Comparison of ENCODE assay signal across 29 mouse cellular contexts in the genomic region with DNA sequence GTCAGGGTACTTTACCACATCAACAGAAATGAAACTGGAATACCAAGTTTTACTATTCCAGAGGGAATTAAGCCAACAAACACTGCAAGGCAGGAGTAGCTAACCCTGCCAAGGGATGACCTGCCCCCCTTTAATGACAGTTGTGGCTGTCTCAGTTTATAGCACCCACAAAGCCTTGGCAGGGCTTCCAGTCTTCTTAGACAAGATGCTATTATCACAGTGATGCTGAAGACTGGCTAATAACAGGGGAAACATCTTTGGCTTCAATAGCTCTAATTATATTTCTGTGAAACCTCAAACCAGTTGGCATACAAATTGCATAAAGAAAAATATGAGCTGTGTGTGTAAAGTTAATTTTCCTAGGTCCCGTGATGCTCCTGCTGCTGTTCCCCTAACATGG. TPM values are rescaled to one million over a fixed set of nuclear protein-coding genes. Genes with fewer than 3 reads are reported as not detected.
DNase-seq lines count a peak whose midpoint lies in the region; ATAC-seq and TF ChIP-seq lines count a peak whose summit lies in the region.
"Had no signal": no experiment of that assay in that cellular context is flagged by ENCODE, and none has a peak within 500 bp of the region (broad histone marks: within the 10 kb centered on the region; RNA-seq: fewer than 3 reads in every experiment).

No protein-coding gene starts in this region.

- CTCF ChIA-PET in Patski (lab: Charles Lee): interaction anchor here (1.2 to 3.2 kb wide), 6 partner anchors 11 to 39 kb away, joined by 3 to 20 read pairs (median 3); no protein-coding TSS in a partner anchor

- no peaks in the 10 kb centered on the region for H3K27me3 ChIP-seq in forebrain, embryonic 16.5 days (replicated peaks; ENCODE audit: control insufficient read depth, insufficient read depth, low read length)
- H3K27me3 ChIP-seq in forebrain, embryonic 13.5 days: no peaks in the 10 kb centered on the region
- H3K27me3 ChIP-seq in Patski: no peaks in the 10 kb centered on the region
- H3K27me3 ChIP-seq: midbrain, embryonic 15.5 days had no signal

- H3K4me1 ChIP-seq in forebrain, embryonic 16.5 days (replicated peaks; ENCODE audit: control insufficient read depth, insufficient read depth, low read length): peaks cover 12% of the 10 kb centered on the region; the same call in 1 of the 2 replicates
- H3K4me1 ChIP-seq in forebrain, embryonic 13.5 days: 0 out of 2 replicates have a peak, but pooled peaks cover 13% of the 10 kb centered on the region
- 0 out of 2 replicates have a peak, but pooled peaks cover 4% of the 10 kb centered on the region for H3K4me1 ChIP-seq in olfactory bulb, adult 2 months (ENCODE audit: control insufficient read depth, insufficient read depth, low read length)

- no peak overlapping the region for H3K4me3 ChIP-seq in forebrain, embryonic 16.5 days (replicated peaks; ENCODE audit: low read length)
- no peak overlapping the region for H3K4me3 ChIP-seq in forebrain, embryonic 13.5 days
- H3K4me3 ChIP-seq in olfactory bulb, adult 2 months (ENCODE audit: insufficient read depth, low read depth, low read length): no peak overlapping the region
- H3K4me3 ChIP-seq: midbrain, embryonic 10.5 days; midbrain, embryonic 15.5 days had no signal

- no peak overlapping the region; the same call in 1 of the 2 replicates for H3K27ac ChIP-seq in forebrain, embryonic 16.5 days (ENCODE audit: low read length)
- H3K27ac ChIP-seq in forebrain, embryonic 13.5 days: no peak overlapping the region
- H3K27ac ChIP-seq in olfactory bulb, adult 2 months (ENCODE audit: insufficient read depth, low read depth, low read length): peak overlapping the region; percentile 81; the same call in 1 of the 2 replicates
- H3K27ac ChIP-seq: hindbrain, embryonic 14.5 days; liver, embryonic 14.5 days; midbrain, embryonic 10.5 days; midbrain, embryonic 15.5 days had no signal

- WGBS in forebrain, embryonic 16.5 days: 34% methylated on average over 1 of the region's 1 CpGs
- WGBS in forebrain, embryonic 13.5 days: 82% methylated on average over 1 of the region's 1 CpGs
- WGBS in olfactory bulb, adult 2 months: 40% methylated on average over 1 of the region's 1 CpGs

- peak; percentile 81 for ATAC-seq in forebrain, embryonic 16.5 days
- no peak; the same call in 1 of the 2 replicates for ATAC-seq in forebrain, embryonic 13.5 days
- ATAC-seq in Patski: no peak
- ATAC-seq: intestine, postnatal 0 days; midbrain, embryonic 15.5 days had no signal

- no peaks in the 10 kb centered on the region for H3K36me3 ChIP-seq in forebrain, embryonic 16.5 days (ENCODE audit: control insufficient read depth, insufficient read depth)
- no peaks in the 10 kb centered on the region for H3K36me3 ChIP-seq in forebrain, embryonic 13.5 days (ENCODE audit: poor library complexity, severe bottlenecking)
- H3K36me3 ChIP-seq: midbrain, embryonic 10.5 days; midbrain, embryonic 15.5 days had no signal

- no peak overlapping the region for H3K4me2 ChIP-seq in forebrain, embryonic 16.5 days (ENCODE audit: low read length)
- H3K4me2 ChIP-seq in forebrain, embryonic 13.5 days: no peak overlapping the region
- H3K4me2 ChIP-seq: heart, embryonic 11.5 days; hindbrain, embryonic 14.5 days; midbrain, embryonic 15.5 days had no signal

- TF ChIP-seq POLR2A in olfactory bulb, adult 2 months (IDR thresholded peaks at IDR 0.05; ENCODE audit: insufficient read depth, low read depth, low read length): no peak

- no peak overlapping the region for H3K9ac ChIP-seq in forebrain, embryonic 16.5 days (replicated peaks; ENCODE audit: low read depth, low read length)
- no peak overlapping the region for H3K9ac ChIP-seq in forebrain, embryonic 13.5 days
- H3K9ac ChIP-seq: hindbrain, embryonic 14.5 days; liver, embryonic 14.5 days; midbrain, embryonic 15.5 days had no signal

- in situ Hi-C loops in Patski (cut with MboI; ENCODE audit: low pct_unique_long_range_greater_than_20kb): no loop called here

- no peak for TF ChIP-seq CTCF in Patski (IDR thresholded peaks at IDR 0.05)
- no peak for TF ChIP-seq CTCF in olfactory bulb, adult 2 months (IDR thresholded peaks at IDR 0.05; ENCODE audit: insufficient read depth, low read depth, low read length)

- DNase-seq in 3T3-L1 (ENCODE audit: low read depth, low spot score) (peak; percentile 21), Patski (ENCODE audit: low read depth, low spot score) (peak; percentile 25)
- DNase-seq in B cell, adult 2 months: no peak
- DNase-seq in heart, adult 18-20 months: no peak
- DNase-seq: adrenal gland, postnatal 36 days; cerebellum, adult 8-10 months; cerebellum, postnatal 25 days; gastrocnemius, postnatal 14 days; heart, adult 11 months; kidney, adult 9 months; kidney, postnatal 10 days; layer of hippocampus, adult 9-11 months; liver; lung, adult 2 months; lung, postnatal 14 days; thymus, postnatal 4 days had no signal

- POLR2A ChIA-PET in Patski (lab: Charles Lee): interaction anchor here (0.6 kb wide), 1 partner anchor 36 kb away, joined by 4 read pairs; no protein-coding TSS in a partner anchor

- no peaks in the 10 kb centered on the region for H3K9me3 ChIP-seq in forebrain, embryonic 16.5 days (ENCODE audit: control insufficient read depth, low read length)
- H3K9me3 ChIP-seq in forebrain, embryonic 13.5 days (replicated peaks): no peaks in the 10 kb centered on the region
- H3K9me3 ChIP-seq: midbrain, embryonic 10.5 days; midbrain, embryonic 15.5 days had no signal

RNA-seq across cellular contexts. Expression of a gene that starts 29.2 kb away (rescaled TPM):
- polyA plus RNA-seq in forebrain, embryonic 16.5 days (2015; fragmentation: Nextera tagmentation; extraction: Ambion mirVana): 1.4 and 1.7 TPM in 2 replicates
- polyA plus RNA-seq in forebrain, embryonic 13.5 days (2015; fragmentation: Nextera tagmentation; extraction: Ambion mirVana): 0.13 and 0.21 TPM in 2 replicates
- 22.4 TPM for polyA plus RNA-seq in Patski (2021)
- polyA plus RNA-seq in olfactory bulb, adult 2 months (2012; ENCODE audit: insufficient read depth, insufficient read length, low replicate concordance, missing spikeins): not detected in 2 replicates
- total RNA-seq in heart, adult 18-20 months (2021): 10 to 100 TPM; 47.6 to 48.0 TPM
- total RNA-seq: hematopoietic stem cell, adult 5-6 weeks; megakaryocyte progenitor cell, adult 5-6 weeks; MEL had no signal

RNA-seq across cellular contexts. Expression of a gene that starts 41.0 kb away (rescaled TPM):
- 1.3 and 2.1 TPM in 2 replicates for polyA plus RNA-seq in forebrain, embryonic 16.5 days (2015; fragmentation: Nextera tagmentation; extraction: Ambion mirVana)
- 0.08 and 0.11 TPM in 2 replicates for polyA plus RNA-seq in forebrain, embryonic 13.5 days (2015; fragmentation: Nextera tagmentation; extraction: Ambion mirVana)
- polyA plus RNA-seq in Patski (2021): 3.6 TPM
- polyA plus RNA-seq in olfactory bulb, adult 2 months (2012; ENCODE audit: insufficient read depth, insufficient read length, low replicate concordance, missing spikeins): not detected in 2 replicates
- total RNA-seq in heart, adult 18-20 months (2021): 1 to 10 TPM; 8.1 to 8.6 TPM
- total RNA-seq: megakaryocyte progenitor cell, adult 5-6 weeks; MEL had no signal
- polyA plus RNA-seq: midbrain, embryonic 10.5 days had no signal

RNA-seq across cellular contexts. Expression of a gene that starts 41.0 kb away (rescaled TPM):
- polyA plus RNA-seq in forebrain, embryonic 16.5 days (2015; fragmentation: Nextera tagmentation; extraction: Ambion mirVana): 1.6 and 3.3 TPM in 2 replicates
- 0.48 and 0.55 TPM in 2 replicates for polyA plus RNA-seq in forebrain, embryonic 13.5 days (2015; fragmentation: Nextera tagmentation; extraction: Ambion mirVana)
- polyA plus RNA-seq in Patski (2021): 10.8 TPM
- polyA plus RNA-seq in olfactory bulb, adult 2 months (2012; ENCODE audit: insufficient read depth, insufficient read length, low replicate concordance, missing spikeins): not detected in 2 replicates
- 10 to 100 TPM; 30.0 to 39.3 TPM for total RNA-seq in heart, adult 18-20 months (2021)
- total RNA-seq: hematopoietic stem cell, adult 5-6 weeks; megakaryocyte progenitor cell, adult 5-6 weeks; MEL had no signal
- polyA plus RNA-seq: testis, adult 2 months had no signal

Comparison
In these comparisons a context has a peak if more than half of its experiments do, and no peak if none do; other contexts are left out.
1. DNase-seq: peak in 3T3-L1 (single experiment) and Patski (single experiment); none in B cell, adult 2 months (0 of 2) and heart, adult 18-20 months (0 of 2).